Comparison of ENCODE assay signal across 9 mouse cellular contexts in the genomic region with DNA sequence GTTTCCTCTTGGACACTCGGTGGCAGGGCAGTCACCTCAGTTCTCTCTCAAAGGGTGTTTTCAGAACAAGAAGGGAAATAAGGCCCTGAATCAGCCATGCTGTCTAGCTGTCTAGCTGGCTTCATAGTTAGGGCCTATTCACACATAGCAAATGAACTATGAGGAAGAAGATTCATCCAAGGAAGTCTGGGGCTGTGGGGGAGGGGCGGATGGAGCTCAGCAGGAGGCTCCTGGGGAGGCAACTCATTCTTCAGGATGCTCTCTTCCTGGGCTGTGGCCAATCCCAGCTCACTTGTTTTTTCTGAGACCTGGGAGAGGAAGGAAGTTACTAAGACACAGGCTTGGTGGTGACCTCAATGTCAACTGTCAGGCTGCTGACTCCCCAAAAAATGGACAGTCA. TPM values are rescaled to one million over a fixed set of nuclear protein-coding genes. Genes with fewer than 3 reads are reported as not detected.
"Had no signal": no experiment of that assay in that cellular context is flagged by ENCODE, and none has a peak within 500 bp of the region (broad histone marks: within the 10 kb centered on the region; RNA-seq: fewer than 3 reads in every experiment).

No protein-coding gene starts in this region.

RNA-seq across cellular contexts. Expression of gene Speer4f2, which starts 27.2 kb away (rescaled TPM):
- total RNA-seq: layer of hippocampus, adult 8-10 months; layer of hippocampus, postnatal 10 days; layer of hippocampus, postnatal 36 days; left cerebral cortex, adult 2 months; left cerebral cortex, postnatal 10 days; left cerebral cortex, postnatal 36 days; liver, adult 2 months; megakaryocyte-erythroid progenitor cell, adult 5-6 weeks; midbrain, postnatal 0 days had no signal
